Mouse (Mus musculus): ENCODE measurements around the gene Iqgap2.

GRCm38 (mm10) chr13:95719320-95720232 lies 172.1 kb downstream of the Iqgap2 start:
- peak; percentile 91 for TF ChIP-seq CTCF (IDR thresholded peaks at IDR 0.05; ENCODE audit: low read depth)
- TF ChIP-seq EP300 (optimal IDR thresholded peaks at IDR 0.05), result no peak
